In genomic region chr3:138381133-138381532, GRCm38 (mm10) we compare ENCODE assay signal across 14 mouse cellular contexts. TPM values are rescaled to one million over a fixed set of nuclear protein-coding genes. Genes with fewer than 3 reads are reported as not detected.
DNase-seq lines count a peak whose midpoint lies in the region; ATAC-seq lines count a peak whose summit lies in the region.
"Had no signal": no experiment of that assay in that cellular context is flagged by ENCODE, and none has a peak within 500 bp of the region (broad histone marks: within the 10 kb centered on the region; RNA-seq: fewer than 3 reads in every experiment).

No protein-coding gene starts in this region.

- ATAC-seq in hindbrain, embryonic 16.5 days = 0 out of 2 replicates have a peak, but pooled peaks have one; percentile 45
- ATAC-seq in embryonic facial prominence, embryonic 14.5 days (ENCODE audit: low read depth) = no peak
- no peak for ATAC-seq in megakaryocyte-erythroid progenitor cell, adult 5-6 weeks (replicated peaks; ENCODE audit: low FRiP score, low TSS enrichment, poor library complexity, severe bottlenecking)
- ATAC-seq: activated CD4-positive, CD25-positive, alpha-beta regulatory T cell, adult 4 months had no signal

- H3K4me3 ChIP-seq in hindbrain, embryonic 16.5 days (ENCODE audit: low read length) = no peak overlapping the region
- H3K4me3 ChIP-seq in hindbrain, embryonic 10.5 days = no peak overlapping the region
- no peak overlapping the region for H3K4me3 ChIP-seq in embryonic facial prominence, embryonic 14.5 days (ENCODE audit: low read depth, low read length)

- H3K9ac ChIP-seq in hindbrain, embryonic 16.5 days (ENCODE audit: low read depth, low read length) = no peak overlapping the region
- no peak overlapping the region for H3K9ac ChIP-seq in embryonic facial prominence, embryonic 14.5 days (ENCODE audit: low read depth, low read length)

- no peak overlapping the region for H3K27ac ChIP-seq in hindbrain, embryonic 16.5 days (ENCODE audit: low read depth, low read length)
- no peak overlapping the region for H3K27ac ChIP-seq in hindbrain, embryonic 10.5 days
- no peak overlapping the region for H3K27ac ChIP-seq in embryonic facial prominence, embryonic 14.5 days (replicated peaks; ENCODE audit: low read depth, low read length)

- H3K4me2 ChIP-seq in hindbrain, embryonic 16.5 days (ENCODE audit: low read length) = no peak overlapping the region
- H3K4me2 ChIP-seq in embryonic facial prominence, embryonic 14.5 days (ENCODE audit: low read depth, low read length) = no peak overlapping the region

- H3K4me1 ChIP-seq in hindbrain, embryonic 16.5 days (ENCODE audit: control insufficient read depth, insufficient read depth, low read depth, low read length) = no peaks in the 10 kb centered on the region; the same call in 1 of the 2 replicates
- H3K4me1 ChIP-seq in hindbrain, embryonic 10.5 days (replicated peaks) = no peaks in the 10 kb centered on the region; the same call in 1 of the 2 replicates
- H3K4me1 ChIP-seq in embryonic facial prominence, embryonic 14.5 days (ENCODE audit: control insufficient read depth, insufficient read depth, low read length) = no peaks in the 10 kb centered on the region

- no peaks in the 10 kb centered on the region for H3K27me3 ChIP-seq in hindbrain, embryonic 16.5 days (replicated peaks; ENCODE audit: control insufficient read depth, insufficient read depth, low read length)
- no peaks in the 10 kb centered on the region for H3K27me3 ChIP-seq in hindbrain, embryonic 10.5 days (ENCODE audit: insufficient read depth, poor library complexity, severe bottlenecking)
- H3K27me3 ChIP-seq in embryonic facial prominence, embryonic 14.5 days (replicated peaks; ENCODE audit: control insufficient read depth, insufficient read depth, low read length) = no peaks in the 10 kb centered on the region

- no peak for DNase-seq in hindbrain, embryonic 10.5 days (ENCODE audit: low spot score)
- DNase-seq in Muller cell, postnatal 12 days (ENCODE audit: inconsistent ontology term) = peak; percentile 27
- peak; percentile 27 for DNase-seq in embryonic facial prominence, embryonic 14.5 days (ENCODE audit: low spot score)
- peak; percentile 46 for DNase-seq in lung, postnatal 25 days (ENCODE audit: low spot score)
- no peak for DNase-seq in thymus, postnatal 25 days
- DNase-seq in cerebellum, adult 18-20 months = no peak
- DNase-seq: gastrocnemius, postnatal 25 days had no signal

- H3K36me3 ChIP-seq in hindbrain, embryonic 16.5 days (ENCODE audit: control insufficient read depth, insufficient read depth, low read length) = no peaks in the 10 kb centered on the region
- no peaks in the 10 kb centered on the region for H3K36me3 ChIP-seq in hindbrain, embryonic 10.5 days
- no peaks in the 10 kb centered on the region for H3K36me3 ChIP-seq in embryonic facial prominence, embryonic 14.5 days (ENCODE audit: control insufficient read depth, insufficient read depth, low read length)

- WGBS in hindbrain, embryonic 16.5 days = 24% methylated on average over 3 of the region's 3 CpGs
- 40% methylated on average over 3 of the region's 3 CpGs for WGBS in hindbrain, embryonic 10.5 days
- WGBS in embryonic facial prominence, embryonic 14.5 days = 19% methylated on average over 3 of the region's 3 CpGs

- peaks cover 3% of the 10 kb centered on the region; the same call in 1 of the 2 replicates for H3K9me3 ChIP-seq in hindbrain, embryonic 16.5 days (ENCODE audit: control insufficient read depth, low read length)
- no peaks in the 10 kb centered on the region for H3K9me3 ChIP-seq in hindbrain, embryonic 10.5 days
- no peaks in the 10 kb centered on the region for H3K9me3 ChIP-seq in embryonic facial prominence, embryonic 14.5 days (ENCODE audit: control insufficient read depth, low read length)

RNA-seq across cellular contexts. Expression of gene Adh4, which starts 34.1 kb away (rescaled TPM):
- not detected in 2 replicates for polyA plus RNA-seq in hindbrain, embryonic 16.5 days (2015; fragmentation: Nextera tagmentation; extraction: Ambion mirVana)
- not detected in 2 replicates for polyA plus RNA-seq in hindbrain, embryonic 10.5 days (2016; fragmentation: Nextera tagmentation; extraction: Ambion mirVana)
- not detected in 2 replicates for polyA plus RNA-seq in embryonic facial prominence, embryonic 14.5 days (2014; fragmentation: Nextera tagmentation; extraction: Ambion mirVana)
- total RNA-seq in megakaryocyte-erythroid progenitor cell, adult 5-6 weeks (2014; fragmentation: Nextera tagmentation) = not detected in 2 replicates
- not detected in 2 replicates for total RNA-seq in megakaryocyte-erythroid progenitor cell, adult 5-6 weeks (2017)
- total RNA-seq: gastrocnemius, postnatal 25 days; left cerebral cortex, postnatal 36 days; monocyte, adult 5-6 weeks had no signal
- polyA plus RNA-seq: cortical plate, adult 2 months had no signal

RNA-seq across cellular contexts. Expression of gene Adh6b, which starts 39.6 kb away (rescaled TPM):
- 0.17 TPM in 1 of 2 replicates, not detected in the other for polyA plus RNA-seq in hindbrain, embryonic 16.5 days (2015; fragmentation: Nextera tagmentation; extraction: Ambion mirVana)
- 0.52 and 0.78 TPM in 2 replicates for polyA plus RNA-seq in hindbrain, embryonic 10.5 days (2016; fragmentation: Nextera tagmentation; extraction: Ambion mirVana)
- 0.51 and 0.90 TPM in 2 replicates for polyA plus RNA-seq in embryonic facial prominence, embryonic 14.5 days (2014; fragmentation: Nextera tagmentation; extraction: Ambion mirVana)
- total RNA-seq in megakaryocyte-erythroid progenitor cell, adult 5-6 weeks (2014; fragmentation: Nextera tagmentation) = not detected in 2 replicates
- not detected in 2 replicates for total RNA-seq in megakaryocyte-erythroid progenitor cell, adult 5-6 weeks (2017)
- total RNA-seq: gastrocnemius, postnatal 25 days; left cerebral cortex, postnatal 36 days; monocyte, adult 5-6 weeks had no signal
- polyA plus RNA-seq: activated CD4-positive, CD25-positive, alpha-beta regulatory T cell, adult 4 months; cortical plate, adult 2 months; small intestine, adult 2 months had no signal

Comparison
In these comparisons a context has a peak if more than half of its experiments do, and no peak if none do; other contexts are left out.
1. DNase-seq: peak in Muller cell, postnatal 12 days (single experiment), embryonic facial prominence, embryonic 14.5 days (single experiment) and lung, postnatal 25 days (single experiment); none in hindbrain, embryonic 10.5 days (single experiment), thymus, postnatal 25 days (single experiment) and cerebellum, adult 18-20 months (0 of 2).